Mouse (Mus musculus) brain, embryonic 14.5 days (tissue): ENCODE results near the gene Rag2. TPM values are rescaled to one million over a fixed set of nuclear protein-coding genes. Genes with fewer than 3 reads are reported as not detected.

Experiments used
- DNase-seq: peaks from one replicate; pipeline ENCODE4 v3.0.0-alpha.2; 2011; ENCODE audit warnings: low read depth
- CTCF ChIP-seq: fragments of 200-500 bp; IDR thresholded peaks from 2 replicates; pipeline ENCODE4 v1.5.1; 2012; ENCODE audit warnings: inconsistent platforms, mild to moderate bottlenecking, moderate library complexity, borderline replicate concordance; ENCODE audit not compliant: insufficient read depth, insufficient read length; ENCODE audit errors: extremely low read depth
- POLR2A ChIP-seq: fragments of 200-500 bp; IDR thresholded peaks from 2 replicates; pipeline ENCODE4 v1.6.1; 2012; ENCODE audit warnings: mild to moderate bottlenecking, inconsistent platforms, borderline replicate concordance; ENCODE audit not compliant: poor library complexity, insufficient read depth, insufficient read length, severe bottlenecking; ENCODE audit errors: extremely low read depth
- polyA plus RNA-seq: library from polyadenylated mRNA; depleted of rRNA; stranded (reverse); fragments of >200 nt; gene quantifications from 2 replicates; pipeline ENCODE4 v1.2.3, GENCODE M21; 2012

Rag2 gene
- polyA plus RNA-seq, 1 experiment, result 0.03 TPM

DNA sequence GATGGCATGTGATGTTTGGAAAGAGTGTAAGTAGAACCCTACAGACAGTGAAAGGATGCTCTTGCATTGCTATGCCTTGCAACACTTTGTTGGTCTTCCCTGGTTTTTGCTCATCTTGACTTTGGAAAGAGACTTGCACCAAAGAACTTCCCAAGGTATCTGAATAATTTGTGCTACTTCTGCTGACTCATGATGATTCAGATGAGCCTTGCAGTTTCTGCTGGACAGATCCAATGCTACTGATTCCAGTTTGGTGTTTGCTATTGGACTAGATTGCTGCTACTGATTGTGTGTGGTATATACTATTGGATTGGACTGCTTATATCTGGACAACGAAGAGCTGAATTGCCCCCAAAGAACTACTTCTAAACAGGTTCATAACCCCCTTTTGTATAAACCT is 21.4 kb upstream of the Rag2 start:
- TF ChIP-seq POLR2A (no peak), CTCF (no peak)
- no peak for DNase-seq

DNA sequence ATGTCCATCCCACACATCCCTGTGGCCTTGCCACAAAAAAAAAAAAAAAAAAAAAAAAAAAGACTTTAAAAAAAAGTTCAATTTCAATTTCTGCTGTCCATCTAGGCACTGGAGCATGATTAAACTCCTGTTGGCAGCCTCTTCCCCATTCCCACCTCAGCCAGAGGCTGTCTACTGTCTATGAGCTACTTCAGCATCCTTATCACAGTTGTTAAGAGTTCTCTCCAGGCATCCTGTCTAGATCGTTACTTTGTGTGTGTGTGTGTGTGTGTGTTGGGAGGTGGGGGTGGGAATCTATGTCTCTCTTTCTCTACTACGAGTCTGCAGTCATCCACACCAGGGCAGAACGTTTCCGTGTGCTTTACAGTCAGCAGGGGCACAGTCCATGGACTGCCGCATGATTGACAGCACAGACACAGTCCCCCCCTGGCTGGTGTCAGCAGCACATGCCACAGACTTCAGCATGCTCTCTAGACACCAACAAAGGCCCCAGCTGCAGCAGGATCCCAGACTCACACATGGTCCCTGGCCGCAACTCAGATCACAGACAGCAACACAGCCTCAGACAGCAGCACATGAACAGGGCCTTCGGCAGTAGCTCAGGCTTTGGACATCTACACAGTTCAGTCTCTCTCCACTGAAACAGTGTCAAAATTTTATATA is 16.2 kb upstream of the Rag2 start:
- TF ChIP-seq POLR2A, result no peak
- TF ChIP-seq CTCF, result no peak
- peak; percentile 87 for DNase-seq

DNA sequence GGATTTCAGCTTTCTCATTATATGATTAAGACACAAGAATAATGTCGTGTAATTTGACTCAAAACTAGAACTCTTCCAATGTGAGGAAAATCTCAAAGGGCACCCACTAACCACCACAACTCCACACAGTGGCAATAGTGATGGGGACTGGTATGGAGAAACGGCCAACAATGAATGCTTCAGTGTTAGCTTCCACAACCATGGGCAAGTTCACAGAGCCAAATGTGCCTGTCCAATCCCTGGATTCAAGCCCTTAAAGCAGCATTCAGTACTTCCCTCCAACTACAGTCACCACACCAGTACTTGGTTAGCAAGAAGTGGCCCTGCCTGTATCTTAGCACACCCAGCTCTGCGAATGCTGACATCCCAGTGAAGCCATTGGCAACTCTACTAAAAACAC is 13.7 kb upstream of the Rag2 start:
- TF ChIP-seq CTCF (no peak), POLR2A (no peak)
- no peak for DNase-seq

DNA sequence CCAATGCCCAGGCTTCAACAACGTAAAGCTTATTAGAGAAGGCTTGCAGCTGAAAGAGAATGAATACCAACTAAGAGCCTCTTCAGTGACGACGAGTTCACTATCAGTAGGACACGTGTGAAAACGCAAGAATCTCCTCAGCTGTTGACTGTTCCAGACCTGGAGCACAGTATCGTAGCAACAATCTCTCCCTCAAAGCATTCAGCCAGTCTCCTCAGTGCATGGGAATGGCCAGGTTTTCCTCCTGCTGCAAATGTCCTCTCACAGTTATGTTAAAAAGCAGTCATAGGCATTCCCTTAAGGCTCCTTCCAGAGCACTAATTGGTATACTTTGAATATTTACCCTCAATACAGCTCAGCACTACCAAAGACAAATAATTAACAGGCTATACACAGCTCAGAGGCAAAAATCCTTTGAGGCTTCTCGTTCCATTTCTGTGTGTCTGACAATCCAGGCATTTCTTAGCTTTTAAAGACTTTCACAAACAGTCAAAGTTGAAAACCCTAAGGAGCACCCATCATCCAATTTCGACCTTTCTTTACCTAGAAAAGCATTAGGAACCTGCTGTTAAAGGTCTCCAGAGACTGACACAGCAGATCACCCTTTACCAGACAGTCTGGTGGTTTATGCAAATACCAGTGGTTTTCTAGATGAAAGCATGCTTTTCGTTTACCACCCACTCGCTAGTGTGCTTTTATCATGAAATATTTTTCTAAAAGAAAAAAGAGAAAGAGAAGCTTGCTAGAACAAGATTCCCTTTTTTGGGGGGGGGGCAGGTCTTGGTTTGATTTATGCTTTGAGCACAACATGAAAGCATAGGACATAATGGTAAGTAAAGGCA is 8.8 kb upstream of the Rag2 start:
- TF ChIP-seq CTCF, result no peak
- TF ChIP-seq POLR2A, result no peak
- DNase-seq, result peak; percentile 51

DNA sequence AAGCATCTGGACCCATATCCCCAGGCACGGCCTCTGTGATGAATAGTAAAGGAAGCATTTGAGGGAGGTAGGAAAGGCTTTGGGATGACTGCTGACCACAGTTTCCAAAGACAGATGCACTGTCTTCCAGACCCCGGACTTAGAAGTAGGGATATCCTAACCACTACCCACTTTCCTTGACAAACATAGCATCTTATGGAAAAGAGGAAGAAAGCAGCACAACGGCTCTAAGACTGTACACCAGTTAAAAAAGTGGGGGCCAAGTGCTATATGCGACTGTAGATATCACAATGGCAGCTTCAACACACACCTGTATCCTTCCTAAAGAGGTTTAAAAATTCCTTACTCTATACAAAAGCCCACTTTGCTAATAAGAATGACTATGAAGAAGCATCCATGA is 6.1 kb upstream of the Rag2 start:
- DNase-seq, result no peak
- no peak for TF ChIP-seq CTCF
- no peak for TF ChIP-seq POLR2A

DNA sequence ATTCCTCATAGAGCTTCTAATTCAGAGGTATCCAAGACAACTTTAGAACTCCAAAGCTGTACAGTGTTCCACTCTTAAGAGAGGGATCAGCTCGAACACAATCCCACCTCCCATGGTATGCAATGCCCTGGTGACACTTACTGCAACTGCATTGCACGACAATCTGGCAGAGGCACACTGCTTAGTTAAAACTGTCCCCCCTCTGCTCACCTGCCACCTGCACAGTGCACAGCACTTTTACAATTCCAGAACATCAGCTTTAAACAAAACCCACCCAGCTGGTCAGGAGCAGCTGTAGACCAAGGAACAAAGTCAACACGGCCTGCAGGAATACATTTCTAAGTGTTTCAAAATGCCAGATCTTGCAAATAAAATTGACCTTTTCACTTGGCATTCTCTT is 3.6 kb upstream of the Rag2 start:
- DNase-seq, result no peak
- TF ChIP-seq CTCF (no peak), POLR2A (no peak)

DNA sequence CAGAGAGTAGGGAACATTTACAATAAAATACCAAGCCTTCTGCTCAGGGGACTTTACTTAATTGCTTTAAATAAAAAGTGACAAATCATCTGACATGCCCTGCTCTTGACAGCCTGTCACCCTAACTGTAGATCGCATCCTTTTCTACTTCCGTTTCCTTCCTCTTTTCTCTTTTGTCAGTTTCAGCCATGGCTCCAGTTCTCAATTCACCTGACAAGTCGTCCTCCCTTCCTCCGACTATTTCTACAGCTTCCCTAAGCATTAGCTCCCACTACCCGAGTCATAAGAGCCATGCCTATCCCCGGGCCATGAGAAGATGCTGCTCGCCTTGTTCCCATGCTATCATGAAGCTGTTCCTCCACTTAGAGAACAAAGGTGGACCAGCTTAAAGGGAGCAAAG is 2.9 kb upstream of the Rag2 start:
- DNase-seq, result no peak
- TF ChIP-seq POLR2A, result no peak
- no peak for TF ChIP-seq CTCF

DNA sequence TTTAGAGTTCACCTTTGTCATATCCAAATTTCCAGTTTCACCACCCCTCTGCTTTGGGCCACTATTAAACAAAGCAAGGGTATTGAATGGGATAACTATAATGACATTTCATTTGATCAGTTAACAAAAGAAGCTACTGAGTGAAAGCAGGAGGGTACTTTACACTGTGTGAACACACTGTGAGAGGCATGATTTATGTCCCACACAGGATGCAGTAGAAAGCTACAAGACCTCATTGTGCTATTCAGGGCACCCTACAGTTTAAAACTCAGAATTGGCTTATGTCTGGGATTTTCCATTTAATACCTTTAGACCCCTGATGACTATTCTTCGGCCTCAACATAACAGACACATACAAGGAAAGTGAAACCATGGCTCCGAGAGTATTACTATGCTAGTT is 1.5 kb upstream of the Rag2 start:
- DNase-seq, result no peak
- no peak for TF ChIP-seq POLR2A

DNA sequence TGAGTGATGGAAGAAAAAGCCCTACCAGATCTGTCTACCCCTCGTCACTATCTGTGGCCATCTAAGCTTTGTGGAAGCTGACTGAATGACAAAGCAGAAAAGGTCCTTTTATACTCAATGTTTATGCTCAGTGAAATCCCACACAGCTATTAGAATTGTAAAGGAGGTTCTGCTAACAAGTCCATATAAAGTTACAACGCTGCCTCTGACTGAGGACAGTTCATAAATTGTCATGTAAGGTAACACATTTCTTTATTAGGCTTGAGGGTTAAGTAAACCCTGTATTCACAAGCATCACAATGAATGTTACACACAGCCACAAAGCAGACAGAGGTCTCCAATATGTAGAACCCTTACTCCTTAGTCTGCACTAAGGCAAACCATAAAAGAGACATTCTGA is 507 bp upstream of the Rag2 start:
- DNase-seq, result no peak
- TF ChIP-seq CTCF (no peak), POLR2A (no peak)

DNA sequence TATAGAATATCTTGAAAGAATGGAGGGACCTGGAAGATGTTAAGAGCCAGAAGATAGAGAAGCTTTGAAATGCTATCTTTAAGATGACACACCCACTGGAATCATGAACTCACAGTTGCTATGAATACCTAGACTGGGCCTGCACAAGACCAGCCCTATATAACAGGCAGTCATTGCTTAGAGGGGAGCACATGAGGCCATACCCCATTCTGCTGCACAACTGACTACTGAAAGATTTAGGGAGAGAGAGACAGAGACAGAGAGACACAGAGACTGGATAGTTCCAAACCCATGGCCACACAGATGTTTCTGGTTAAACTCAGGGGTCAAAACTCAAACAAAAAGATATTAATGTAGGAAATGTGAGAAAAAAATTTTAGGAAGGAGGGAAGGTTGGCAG is 2.7 kb downstream of the Rag2 start:
- no peak for DNase-seq
- no peak for TF ChIP-seq CTCF

DNA sequence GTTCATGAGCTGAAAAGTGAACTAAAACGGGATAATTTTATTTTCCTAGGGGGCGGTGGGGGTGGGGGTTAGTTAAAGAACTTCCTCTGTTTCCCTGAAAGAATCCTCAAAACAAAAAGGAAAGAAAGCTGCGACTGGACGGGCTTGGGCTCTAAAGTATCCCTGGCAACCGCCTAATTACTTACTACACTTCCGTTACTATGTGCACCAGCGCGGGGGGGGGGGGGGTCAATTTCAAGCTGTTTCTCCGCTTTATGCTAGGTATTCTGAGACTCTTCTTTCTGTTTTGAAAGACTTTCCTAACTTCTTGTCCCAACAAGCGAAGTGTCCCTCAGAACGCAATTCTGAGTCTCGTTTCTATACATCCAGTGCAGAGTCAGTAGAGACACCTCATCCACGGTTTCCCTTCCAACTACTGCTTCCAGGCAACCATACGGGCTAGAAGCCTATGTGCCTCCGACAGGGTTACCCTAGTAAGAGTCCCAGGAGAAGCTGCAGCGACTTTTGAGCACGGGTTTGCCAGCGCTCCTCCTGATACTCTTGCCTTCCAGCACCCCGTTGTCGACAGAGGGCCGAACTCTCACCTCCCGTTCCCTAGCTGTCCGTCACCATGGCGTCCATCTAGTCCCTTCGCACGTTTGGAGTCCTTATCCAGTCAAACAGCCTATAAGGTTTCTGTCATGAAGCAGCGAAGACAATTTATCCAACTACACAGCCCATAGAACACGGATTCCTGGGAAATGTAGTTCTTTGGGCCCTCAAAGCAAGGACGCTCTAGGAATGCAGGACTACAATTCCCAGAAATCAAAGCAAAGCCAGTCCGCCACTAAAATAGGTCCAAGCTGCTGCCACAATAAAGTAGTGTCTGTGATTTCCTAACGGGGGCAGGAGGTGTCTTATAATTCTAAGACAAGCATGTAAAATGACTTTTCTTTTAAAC is 4.0 kb downstream of the Rag2 start:
- TF ChIP-seq CTCF, result no peak
- TF ChIP-seq POLR2A, result peak; percentile 39; the same call in 1 of the 2 replicates
- DNase-seq, result peak; percentile 99

DNA sequence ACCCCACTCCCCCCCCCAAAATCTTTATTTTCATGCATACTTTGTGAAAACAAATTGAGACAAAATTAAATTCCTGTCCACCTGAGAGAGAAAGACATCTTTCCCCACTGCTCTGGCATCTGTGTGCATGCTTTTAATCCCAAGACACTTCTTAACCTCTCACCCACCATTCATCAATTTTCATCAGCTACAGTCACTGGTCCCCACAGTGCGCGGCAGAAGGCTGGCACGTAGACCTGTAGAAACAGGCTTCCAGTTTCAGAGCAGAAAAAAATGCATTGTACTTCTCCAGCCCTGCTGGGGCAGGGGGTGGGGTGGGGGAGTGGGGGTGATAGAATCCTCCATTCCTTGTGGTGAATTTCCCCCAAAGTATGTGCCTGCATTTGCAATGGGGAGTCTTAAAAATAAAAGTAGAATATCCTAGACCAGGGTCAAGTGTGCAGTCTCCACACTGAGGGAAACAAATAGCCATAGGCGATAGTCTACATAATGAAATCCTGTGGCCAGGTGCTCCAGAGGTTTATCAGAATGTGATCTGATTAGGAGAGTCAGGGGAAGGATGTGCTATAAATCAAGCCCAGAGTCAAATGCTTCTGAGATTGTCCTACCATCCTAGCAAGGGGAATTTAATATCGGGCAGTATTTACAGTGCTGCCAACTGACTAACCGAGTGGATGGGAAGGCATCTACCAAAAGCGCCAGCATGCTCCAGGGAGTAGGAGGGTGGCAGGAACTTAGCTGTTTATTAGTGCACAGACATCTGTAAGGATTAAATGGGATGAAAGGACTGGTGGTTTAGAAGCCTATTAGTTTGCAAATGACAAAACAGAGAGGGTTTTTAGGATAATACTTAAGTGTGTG is 14.7 kb downstream of the Rag2 start:
- DNase-seq, result no peak

More for the DNA sequence above, 14.7 kb downstream of the Rag2 start:
- TF ChIP-seq POLR2A (no peak), CTCF (no peak)
